Mouse (Mus musculus): ENCODE data around the gene Rad9b. TPM values are rescaled to one million over a fixed set of nuclear protein-coding genes. Genes with fewer than 3 reads are reported as not detected.

Gene Rad9b
- 15.9 TPM for polyA plus RNA-seq (2014; fragmentation: Illumina TruSeq; extraction: RNeasy Lipid Tissue Mini Kit (QIAGEN cat#74804); ENCODE audit: low read depth, low replicate concordance)

DNA sequence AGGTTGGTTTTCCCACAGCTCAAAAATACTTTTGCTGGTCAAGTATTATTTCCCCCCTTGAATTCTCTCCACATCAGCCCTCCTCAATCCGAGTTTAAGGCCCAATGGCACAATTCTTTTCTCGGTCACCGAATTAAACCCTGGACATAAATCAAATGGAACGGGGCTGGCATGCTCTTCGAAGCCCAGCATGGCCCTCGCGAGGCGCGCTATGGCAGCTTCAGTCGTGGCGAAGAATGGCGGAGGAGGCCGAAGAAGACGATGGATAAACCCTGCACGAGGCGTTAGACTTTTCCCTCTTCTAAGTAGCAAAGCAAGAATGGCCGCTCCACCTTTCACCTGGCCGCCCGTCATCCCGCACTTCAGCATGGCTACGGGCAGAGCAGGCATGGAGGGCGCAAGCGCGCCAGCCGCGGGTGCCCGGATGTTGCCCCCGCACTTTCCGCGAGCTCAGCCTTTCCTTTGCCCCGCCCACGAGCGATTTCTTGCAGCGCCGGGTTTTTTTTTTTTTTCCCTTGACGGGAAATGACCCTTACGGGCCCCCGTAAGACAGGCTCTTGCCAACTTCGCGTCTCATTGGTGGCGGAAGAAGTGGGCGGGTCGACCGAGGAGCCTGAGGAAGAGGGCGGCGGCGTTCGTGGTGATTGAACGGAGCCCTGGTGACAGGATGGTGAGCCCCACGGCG is at the start of gene Rad9b, which contains the start of gene Vps29:
Rad9b (minus strand) TSS at position 427 of the 685 bp plus-strand sequence.
Vps29 (plus strand) TSS at position 563 of the 685 bp plus-strand sequence.

DNA sequence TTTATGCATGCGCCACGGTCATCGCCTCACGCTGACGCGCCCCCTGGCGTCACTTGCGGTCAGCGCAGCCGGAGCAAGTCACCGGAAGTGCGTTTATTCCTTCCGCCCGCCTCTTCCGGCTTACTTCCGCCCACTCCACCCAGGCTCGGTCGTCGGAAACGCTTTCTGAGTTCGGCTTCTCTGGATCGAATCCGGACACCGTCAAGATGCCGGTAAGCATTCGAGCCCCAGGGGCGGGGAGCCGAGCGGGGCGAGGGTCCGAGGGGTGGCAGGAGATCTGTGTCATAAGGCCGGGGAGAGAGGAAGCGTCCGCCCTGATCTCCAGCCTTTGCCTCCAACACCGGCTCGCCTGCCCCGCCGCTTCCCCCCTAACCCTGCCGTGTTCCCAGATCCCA is 37.8 kb upstream of the Rad9b start, which contains the start of gene Arpc3:
Arpc3 (plus strand) TSS at position 93 of the 395 bp plus-strand sequence.

DNA sequence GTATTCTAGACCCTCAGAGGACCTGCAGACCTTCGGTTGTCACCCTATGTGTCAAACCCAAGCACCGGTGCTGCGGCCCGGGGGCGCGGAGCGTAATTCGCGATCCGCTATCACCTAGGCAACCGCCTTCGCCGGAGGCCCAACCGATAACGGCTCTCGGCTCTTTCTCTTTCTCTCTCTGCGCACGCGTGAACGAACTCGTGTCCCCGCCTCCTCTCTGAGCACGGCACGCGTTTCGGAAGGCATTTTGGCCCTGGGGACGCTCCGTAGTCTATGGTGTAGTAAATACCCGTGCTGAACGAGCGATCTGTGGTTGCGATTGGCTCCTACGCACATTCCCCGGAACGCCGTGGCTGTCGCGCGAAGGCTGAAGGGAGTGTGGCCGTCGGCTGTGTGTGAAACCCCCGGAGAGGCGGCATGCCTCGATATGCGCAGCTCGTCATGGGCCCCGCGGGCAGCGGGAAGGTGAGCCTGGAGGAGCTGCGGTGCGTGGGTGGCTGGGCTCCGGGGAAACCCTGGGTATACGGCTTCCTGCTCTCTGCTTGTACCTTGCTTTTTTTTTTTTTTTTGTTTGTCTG is 18.2 kb upstream of the Rad9b start, which contains the start of gene Fam216a:
Fam216a (minus strand) TSS at position 173 of the 578 bp plus-strand sequence.

DNA sequence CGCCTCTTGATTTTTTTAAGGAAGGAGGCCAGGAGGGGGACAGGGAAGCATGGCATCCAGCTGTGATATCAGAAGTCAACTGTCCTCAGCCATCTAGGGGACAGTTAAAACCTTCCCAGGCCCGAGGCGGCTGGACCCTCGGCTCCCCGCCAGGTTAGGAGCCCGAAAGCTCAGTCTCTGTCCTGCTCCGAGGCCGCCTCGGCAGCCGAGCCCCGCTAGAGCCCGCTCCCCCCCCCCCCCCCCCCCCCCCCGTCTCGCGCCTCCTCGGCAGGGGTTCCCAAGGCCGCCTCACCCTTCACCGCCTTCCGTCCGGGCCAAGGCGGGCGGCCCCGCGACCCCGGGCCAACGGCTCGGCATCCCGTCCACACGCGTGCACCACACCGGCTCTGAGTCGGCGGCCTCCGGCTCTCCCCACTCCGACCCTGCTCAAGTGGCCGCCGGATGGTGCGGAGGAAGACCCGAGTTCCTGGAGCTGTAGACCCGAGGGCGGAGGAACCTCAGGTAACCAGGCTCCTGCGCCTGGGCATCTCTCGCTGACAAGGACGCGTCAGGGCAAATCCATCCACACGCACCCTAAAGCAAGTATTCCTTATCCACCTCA is 17.7 kb upstream of the Rad9b start, which contains the start of gene Gpn3:
Gpn3 (plus strand) TSS at position 286 of the 601 bp plus-strand sequence.

DNA sequence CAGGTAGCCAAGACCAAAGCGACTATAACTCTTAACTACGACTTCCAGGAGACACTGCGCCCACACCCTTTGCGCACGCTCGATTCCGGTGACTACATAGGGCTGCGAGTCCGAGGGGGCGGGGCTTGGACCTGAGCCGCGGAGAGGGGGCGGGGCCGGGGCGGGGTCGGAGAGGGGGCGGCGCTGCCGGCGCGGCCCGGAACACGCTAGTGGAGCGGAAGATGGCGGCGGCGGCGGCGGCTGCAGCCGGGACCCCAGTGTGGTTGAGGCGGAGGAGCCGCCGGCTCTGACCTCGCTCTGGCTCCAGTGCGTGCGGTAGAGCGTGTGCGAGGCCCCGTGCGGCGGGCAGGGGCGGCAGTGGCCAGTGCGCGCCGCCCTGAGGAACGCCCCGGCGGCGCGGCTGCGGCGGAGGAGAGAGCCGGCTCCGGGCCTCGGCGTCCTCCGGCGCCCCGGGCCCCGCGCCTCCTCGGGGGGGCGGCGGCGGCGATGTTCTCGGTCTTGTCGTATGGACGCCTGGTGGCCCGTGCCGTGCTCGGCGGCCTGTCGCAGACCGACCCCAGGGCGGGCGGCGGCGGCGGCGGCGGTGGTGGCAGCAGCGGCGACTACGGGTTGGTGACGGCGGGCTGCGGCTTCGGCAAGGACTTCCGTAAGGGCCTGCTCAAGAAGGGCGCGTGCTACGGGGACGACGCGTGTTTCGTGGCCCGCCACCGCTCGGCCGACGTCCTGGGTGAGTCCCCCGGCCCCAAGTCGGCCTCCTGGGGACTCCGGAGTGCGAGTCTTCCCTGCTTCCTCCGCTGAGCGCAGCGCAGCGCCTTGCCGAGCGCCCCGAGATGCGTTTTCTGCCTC is 69.6 kb downstream of the Rad9b start, which contains the start of gene Pptc7:
Pptc7 (plus strand) TSS at position 183 of the 846 bp plus-strand sequence.

Other genes starting within 250 kb of the Rad9b start
- gene Ccdc63, start 213.4 kb downstream of the Rad9b start, polyA plus RNA-seq (2014; fragmentation: Illumina TruSeq; extraction: RNeasy Lipid Tissue Mini Kit (QIAGEN cat#74804); ENCODE audit: low read depth, low replicate concordance) = 4.3 TPM
- gene Ppp1cc, start 196.0 kb downstream of the Rad9b start, polyA plus RNA-seq (2014; fragmentation: Illumina TruSeq; extraction: RNeasy Lipid Tissue Mini Kit (QIAGEN cat#74804); ENCODE audit: low read depth, low replicate concordance) = 178 TPM
- gene Hvcn1, start 147.4 kb downstream of the Rad9b start, polyA plus RNA-seq (2014; fragmentation: Illumina TruSeq; extraction: RNeasy Lipid Tissue Mini Kit (QIAGEN cat#74804); ENCODE audit: low read depth, low replicate concordance) = 22.2 TPM
- 22.8 TPM for gene Tctn1, start 89.8 kb downstream of the Rad9b start, polyA plus RNA-seq (2014; fragmentation: Illumina TruSeq; extraction: RNeasy Lipid Tissue Mini Kit (QIAGEN cat#74804); ENCODE audit: low read depth, low replicate concordance)
- gene Pptc7, start 69.9 kb downstream of the Rad9b start, polyA plus RNA-seq (2014; fragmentation: Illumina TruSeq; extraction: RNeasy Lipid Tissue Mini Kit (QIAGEN cat#74804); ENCODE audit: low read depth, low replicate concordance) = 12.8 TPM
- 100 TPM for gene Vps29, start 136 bp upstream of the Rad9b start, polyA plus RNA-seq (2014; fragmentation: Illumina TruSeq; extraction: RNeasy Lipid Tissue Mini Kit (QIAGEN cat#74804); ENCODE audit: low read depth, low replicate concordance)
- gene Gpn3, start 17.6 kb upstream of the Rad9b start, polyA plus RNA-seq (2014; fragmentation: Illumina TruSeq; extraction: RNeasy Lipid Tissue Mini Kit (QIAGEN cat#74804); ENCODE audit: low read depth, low replicate concordance) = 21.3 TPM
- gene Fam216a, start 18.1 kb upstream of the Rad9b start, polyA plus RNA-seq (2014; fragmentation: Illumina TruSeq; extraction: RNeasy Lipid Tissue Mini Kit (QIAGEN cat#74804); ENCODE audit: low read depth, low replicate concordance) = 20.8 TPM
- gene Arpc3, start 37.6 kb upstream of the Rad9b start, polyA plus RNA-seq (2014; fragmentation: Illumina TruSeq; extraction: RNeasy Lipid Tissue Mini Kit (QIAGEN cat#74804); ENCODE audit: low read depth, low replicate concordance) = 274 TPM
- gene Anapc7, start 67.5 kb upstream of the Rad9b start, polyA plus RNA-seq (2014; fragmentation: Illumina TruSeq; extraction: RNeasy Lipid Tissue Mini Kit (QIAGEN cat#74804); ENCODE audit: low read depth, low replicate concordance) = 30.9 TPM
- 149 TPM for gene Atp2a2, start 148.0 kb upstream of the Rad9b start, polyA plus RNA-seq (2014; fragmentation: Illumina TruSeq; extraction: RNeasy Lipid Tissue Mini Kit (QIAGEN cat#74804); ENCODE audit: low read depth, low replicate concordance)